Mouse (Mus musculus) forebrain, embryonic 14.5 days (tissue): Measurements from ENCODE around the gene I830077J02Rik. TPM values are rescaled to one million over a fixed set of nuclear protein-coding genes. Genes with fewer than 3 reads are reported as not detected.
"Not testable (repeated sequence)": the region's sequence is repeated elsewhere in the genome, so short reads cannot be mapped to it uniquely, and the experiment has no call there.

Experiments
- ATAC-seq: fragments of 200-750 bp; cut with Nextera tagmentation; 2 replicates; pipeline ENCODE4 v1.8.0; 2017; ENCODE audit warnings: mild to moderate bottlenecking, moderate library complexity
- DNase-seq: peaks from one replicate; pipeline ENCODE4 v3.0.0-alpha.2; 2015; ENCODE audit warnings: low spot score
- H3K27ac ChIP-seq: fragments of 300-500 bp; sonication (generic); 2 replicates; pipeline ENCODE4 v1.5.1; 2014; ENCODE audit warnings: low read depth, mild to moderate bottlenecking, control low read depth, low read length, moderate library complexity
- H3K27me3 ChIP-seq: fragments of 300-500 bp; sonication (generic); replicated peaks from 2 replicates; pipeline ENCODE4 v1.6.1; 2014; ENCODE audit warnings: low read length, control low read depth, mixed read lengths; ENCODE audit not compliant: control insufficient read depth, insufficient read depth
- H3K36me3 ChIP-seq: fragments of 300-500 bp; sonication (generic); 2 replicates; pipeline ENCODE4 v1.6.1; 2014; ENCODE audit warnings: low read length, control low read depth; ENCODE audit not compliant: control insufficient read depth, insufficient read depth
- H3K4me1 ChIP-seq: fragments of 300-500 bp; sonication (generic); 2 replicates; pipeline ENCODE4 v1.6.1; 2014; ENCODE audit warnings: antibody characterized with exemption, low read length, control low read depth; ENCODE audit not compliant: control insufficient read depth, insufficient read depth
- H3K4me2 ChIP-seq: fragments of 300-500 bp; sonication (generic); 2 replicates; pipeline ENCODE4 v1.6.1; 2014; ENCODE audit warnings: mild to moderate bottlenecking, control low read depth, low read length
- H3K4me3 ChIP-seq: fragments of 300-500 bp; sonication (generic); 2 replicates; pipeline ENCODE4 v1.5.1; 2014; ENCODE audit warnings: low read depth, low read length, control low read depth
- H3K9ac ChIP-seq: fragments of 300-500 bp; sonication (generic); 2 replicates; pipeline ENCODE4 v1.6.1; 2014; ENCODE audit warnings: mild to moderate bottlenecking, low read length, control low read depth, moderate library complexity
- H3K9me3 ChIP-seq: fragments of 300-500 bp; sonication (generic); replicated peaks from 2 replicates; pipeline ENCODE4 v1.6.1; 2016; ENCODE audit warnings: low read length, control low read depth, mixed read lengths; ENCODE audit not compliant: control insufficient read depth
- WGBS: fragments of 180-500 bp; shearing (Covaris S2); extraction: QIAGEN DNeasy Blood & Tissue Kit; methylation state at CpG from one replicate; pipeline ENCODE4 v1.1.7; 2014; 5-methylcytosine and 5-hydroxymethylcytosine counted together
- polyA plus RNA-seq: library from polyadenylated mRNA; unstranded; fragments of >200 nt; fragmentation: Nextera tagmentation; extraction: Ambion mirVana; gene quantifications from 2 replicates; pipeline ENCODE4 v1.2.1, GENCODE M21; 2014

Gene I830077J02Rik
- polyA plus RNA-seq, 1 experiment from 2014 or later: 0.36 TPM

DNA sequence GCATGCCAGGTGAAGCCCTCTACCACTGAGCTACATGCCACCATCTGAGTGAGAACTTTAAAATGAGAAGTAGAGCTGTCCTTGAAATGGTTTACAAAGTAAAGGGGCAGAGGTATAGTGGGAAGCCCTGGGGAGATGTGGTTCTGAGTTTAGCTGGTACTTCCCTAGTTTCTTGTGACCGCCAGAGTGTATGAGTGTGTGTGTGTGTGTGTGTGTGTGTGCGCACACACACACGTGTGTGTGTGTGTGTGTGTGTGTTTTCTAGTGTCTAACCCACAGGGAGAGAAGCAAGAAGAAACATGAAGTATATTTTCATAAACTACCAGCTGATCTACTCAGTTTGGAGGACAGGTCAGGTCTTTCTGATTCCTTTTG, 4.3 kb downstream of the I830077J02Rik start:
- H3K4me3 ChIP-seq: no peak overlapping the region
- no peaks in the 10 kb centered on the region for H3K9me3 ChIP-seq
- no peaks in the 10 kb centered on the region for H3K36me3 ChIP-seq
- no peak for ATAC-seq
- no peak for DNase-seq
- 88% methylated on average over 3 of the region's 3 CpGs for WGBS
- H3K27ac ChIP-seq: no peak overlapping the region
- no peaks in the 10 kb centered on the region for H3K4me1 ChIP-seq
- H3K9ac ChIP-seq: no peak overlapping the region
- H3K27me3 ChIP-seq: no peaks in the 10 kb centered on the region
- no peak overlapping the region for H3K4me2 ChIP-seq

DNA sequence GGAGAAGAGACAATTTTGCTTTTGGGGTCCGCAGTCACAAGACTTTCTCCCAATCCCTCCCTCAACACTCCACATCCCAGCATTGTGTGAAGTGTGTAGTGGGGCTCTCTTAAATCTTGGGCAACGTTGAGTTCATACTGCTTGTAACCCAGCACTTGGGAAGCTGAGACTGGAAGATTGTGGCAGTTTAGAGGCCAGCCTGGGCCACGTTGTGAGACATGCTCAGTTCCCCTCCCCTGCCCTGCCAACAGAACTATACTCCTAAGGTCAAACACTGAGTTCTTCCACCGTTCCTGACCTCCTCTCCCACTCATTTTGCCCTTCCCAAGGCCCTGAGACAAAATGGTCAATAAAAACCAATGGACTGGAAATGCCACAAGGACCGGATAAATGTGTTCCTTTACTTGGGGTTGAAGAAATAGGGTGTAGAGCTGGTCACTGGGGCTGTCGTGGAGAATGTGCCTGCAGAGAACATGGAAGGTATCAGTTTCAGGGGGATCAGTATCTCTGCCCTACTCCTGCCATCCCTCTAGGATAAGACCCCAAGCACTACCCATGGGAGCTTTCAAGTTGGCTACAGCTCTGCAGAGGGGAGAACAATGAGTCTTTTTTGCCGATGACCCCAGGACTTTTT, 4.8 kb downstream of the I830077J02Rik start:
- DNase-seq (no peak), ATAC-seq (no peak)
- no peaks in the 10 kb centered on the region for H3K9me3 ChIP-seq
- H3K36me3 ChIP-seq: no peaks in the 10 kb centered on the region
- no peak overlapping the region for H3K9ac ChIP-seq
- no peak overlapping the region for H3K4me2 ChIP-seq
- H3K27me3 ChIP-seq: no peaks in the 10 kb centered on the region
- no peaks in the 10 kb centered on the region for H3K4me1 ChIP-seq
- WGBS: 86% methylated on average over 7 of the region's 7 CpGs
- no peak overlapping the region for H3K4me3 ChIP-seq
- H3K27ac ChIP-seq: no peak overlapping the region

DNA sequence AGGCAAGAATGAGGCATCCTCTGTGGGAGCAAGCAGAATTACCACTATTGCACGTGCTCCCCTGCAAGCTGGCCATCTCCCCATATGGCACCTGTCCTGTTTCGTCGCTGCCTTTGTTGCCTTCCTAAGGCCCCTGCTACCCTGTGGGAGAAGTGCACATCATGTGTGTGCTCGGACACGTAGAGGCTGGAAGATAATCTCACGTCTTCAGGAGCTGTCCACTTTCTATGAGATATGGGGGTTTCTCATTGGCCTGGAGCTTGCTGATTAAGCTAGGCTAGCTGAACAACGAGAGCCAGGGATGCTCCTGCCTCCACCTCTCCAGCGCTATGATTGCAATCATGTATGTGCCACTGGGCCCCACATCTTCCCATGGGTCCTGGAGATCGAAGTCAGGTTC, 7.8 kb downstream of the I830077J02Rik start:
- 86% methylated on average over 9 of the region's 9 CpGs for WGBS
- no peak for DNase-seq

DNA sequence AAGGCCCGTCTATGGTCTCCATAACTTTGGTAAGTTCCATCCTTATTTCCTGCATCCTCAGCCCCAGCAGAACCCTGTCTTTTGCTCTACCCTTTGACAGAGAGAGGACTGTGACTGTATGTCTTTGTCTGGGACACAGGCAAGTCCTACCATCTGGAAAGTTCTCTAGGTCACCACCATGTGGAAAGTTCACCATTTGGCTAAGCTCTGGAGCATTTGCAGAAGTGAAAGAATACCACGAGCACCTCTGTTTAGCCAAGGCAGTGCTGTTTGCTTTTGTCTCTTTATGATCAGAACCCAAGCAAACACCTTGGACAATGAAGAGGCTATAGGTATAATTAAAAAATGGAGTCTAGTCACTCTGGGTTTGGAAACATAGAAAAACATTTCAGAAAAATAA, 10.5 kb downstream of the I830077J02Rik start:
- 83% methylated on average over 2 of the region's 2 CpGs for WGBS
- Histone ChIP-seq H3K9ac (no peak overlapping the region), H3K4me2 (no peak overlapping the region), H3K4me3 (no peak overlapping the region), H3K36me3 (no peaks in the 10 kb centered on the region), H3K27ac (no peak overlapping the region), H3K4me1 (no peaks in the 10 kb centered on the region), H3K27me3 (no peaks in the 10 kb centered on the region), H3K9me3 (no peaks in the 10 kb centered on the region)
- ATAC-seq (no peak), DNase-seq (no peak)

More for the DNA sequence above, 7.8 kb downstream of the I830077J02Rik start:
- Histone ChIP-seq H3K9ac (no peak overlapping the region), H3K36me3 (no peaks in the 10 kb centered on the region), H3K4me3 (no peak overlapping the region), H3K27ac (no peak overlapping the region), H3K27me3 (no peaks in the 10 kb centered on the region), H3K9me3 (no peaks in the 10 kb centered on the region), H3K4me2 (no peak overlapping the region), H3K4me1 (no peaks in the 10 kb centered on the region)
- ATAC-seq: no peak

DNA sequence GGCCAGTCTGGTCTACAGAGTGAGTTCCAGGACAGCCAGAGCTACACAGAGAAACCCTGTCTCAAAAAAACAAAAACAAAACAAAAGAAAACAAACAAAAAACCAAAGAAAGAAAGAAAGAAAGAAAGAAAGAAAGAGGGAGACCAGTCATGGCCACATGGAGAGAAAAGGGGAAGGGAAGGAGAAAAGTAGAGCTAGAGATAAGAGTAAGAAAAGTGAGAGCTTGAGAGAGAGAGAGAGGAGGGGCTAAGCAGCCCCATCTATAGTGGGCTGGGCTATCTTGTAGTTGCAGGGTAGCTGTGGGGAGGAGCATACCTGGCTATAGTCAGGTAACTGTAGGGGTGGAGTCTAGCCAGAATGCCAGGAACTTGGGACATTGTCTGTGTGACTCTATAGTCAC, 11.7 kb downstream of the I830077J02Rik start:
- H3K9ac ChIP-seq, DNase-seq, ATAC-seq, H3K36me3 ChIP-seq, H3K27ac ChIP-seq, H3K4me2 ChIP-seq, H3K27me3 ChIP-seq, H3K4me1 ChIP-seq, H3K9me3 ChIP-seq, H3K4me3 ChIP-seq: not testable (repeated sequence)

DNA sequence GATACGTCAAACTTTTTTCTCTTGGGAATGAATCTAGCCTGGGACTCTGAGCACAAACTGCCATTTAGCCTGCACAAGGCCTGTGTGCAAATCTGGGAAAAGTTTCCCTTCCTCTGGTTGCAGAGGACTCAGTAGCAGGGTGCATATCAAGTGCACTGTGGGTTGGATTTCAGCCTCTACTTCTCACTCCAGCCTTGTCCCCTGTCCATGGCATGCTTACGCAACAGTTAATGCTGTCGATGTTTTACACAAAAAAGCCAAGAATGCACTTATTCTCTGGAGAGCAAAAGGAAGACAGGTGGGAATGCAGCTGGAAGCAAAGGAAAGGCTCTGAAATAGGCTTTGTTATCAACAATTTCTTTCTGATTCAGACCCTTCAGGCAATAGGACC, 14.1 kb downstream of the I830077J02Rik start:
- no peak overlapping the region for H3K9ac ChIP-seq
- DNase-seq (no peak), ATAC-seq (no peak)
- 86% methylated on average over 3 of the region's 3 CpGs for WGBS
- H3K4me2 ChIP-seq: no peak overlapping the region
- no peaks in the 10 kb centered on the region for H3K27me3 ChIP-seq
- no peaks in the 10 kb centered on the region for H3K9me3 ChIP-seq
- no peak overlapping the region for H3K4me3 ChIP-seq
- H3K4me1 ChIP-seq: no peaks in the 10 kb centered on the region
- H3K27ac ChIP-seq: no peak overlapping the region
- H3K36me3 ChIP-seq: no peaks in the 10 kb centered on the region

DNA sequence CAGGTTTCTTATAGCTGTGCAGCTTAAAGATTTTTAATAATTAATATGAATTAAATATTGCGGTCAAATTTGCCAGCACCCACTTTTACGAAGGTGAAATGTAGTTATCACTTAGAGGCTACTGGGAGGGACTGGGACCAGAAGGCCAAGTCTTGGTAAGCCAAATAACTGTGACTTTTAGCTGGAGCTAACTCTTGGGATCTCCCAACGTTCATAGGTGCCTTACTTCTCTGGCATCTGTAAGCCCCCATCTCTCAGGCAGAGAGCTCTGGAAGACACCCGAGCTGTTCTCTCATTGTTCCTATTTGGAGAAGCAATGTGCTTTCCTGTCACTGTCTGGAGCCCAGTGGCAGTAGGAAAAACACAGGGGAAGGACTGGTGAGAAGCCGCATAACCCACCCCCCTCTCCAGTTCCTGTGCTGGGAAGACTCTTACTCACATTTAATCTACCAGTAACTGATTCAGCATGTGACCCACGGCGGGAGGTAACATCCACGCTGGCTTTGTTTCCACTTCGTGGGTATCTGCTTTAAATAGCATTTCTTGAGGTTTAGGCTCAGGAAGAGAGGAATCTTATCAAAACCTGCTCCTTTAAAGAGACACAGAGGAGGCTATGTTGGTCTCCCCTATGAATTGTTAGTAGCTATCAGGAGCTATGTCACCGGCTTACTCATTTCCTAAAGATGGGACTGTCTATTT, 14.7 kb downstream of the I830077J02Rik start:
- H3K4me1 ChIP-seq: no peaks in the 10 kb centered on the region
- H3K9me3 ChIP-seq: no peaks in the 10 kb centered on the region
- ATAC-seq: no peak

DNA sequence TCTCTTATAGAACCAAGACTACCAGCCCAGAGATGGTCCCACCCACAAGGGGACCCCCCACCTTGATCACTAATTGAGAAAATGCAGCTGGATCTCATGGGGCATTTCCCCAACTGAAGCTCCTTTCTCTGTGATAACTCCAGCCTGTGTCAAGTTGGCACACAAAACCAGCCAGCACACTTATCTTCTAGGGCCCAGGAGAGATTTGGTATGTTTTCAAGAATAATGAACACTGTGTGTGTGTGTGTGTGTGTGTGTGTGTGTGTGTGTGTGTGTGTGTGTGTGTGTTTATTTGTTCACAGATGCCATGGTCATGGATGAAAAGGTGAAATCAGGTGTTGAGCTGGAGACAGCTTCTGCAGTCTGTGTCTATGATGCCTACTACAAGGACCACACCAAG, 16.0 kb downstream of the I830077J02Rik start:
- not testable (repeated sequence) for H3K4me1 ChIP-seq, ATAC-seq, H3K9me3 ChIP-seq, DNase-seq, H3K4me3 ChIP-seq, H3K27me3 ChIP-seq, H3K4me2 ChIP-seq, H3K9ac ChIP-seq, H3K27ac ChIP-seq, H3K36me3 ChIP-seq

More for the DNA sequence above, 14.7 kb downstream of the I830077J02Rik start:
- no peak overlapping the region for H3K4me3 ChIP-seq
- no peak overlapping the region for H3K27ac ChIP-seq
- H3K27me3 ChIP-seq: no peaks in the 10 kb centered on the region
- no peak overlapping the region for H3K4me2 ChIP-seq
- H3K36me3 ChIP-seq: no peaks in the 10 kb centered on the region
- no peak overlapping the region for H3K9ac ChIP-seq
- 68% methylated on average over 10 of the region's 10 CpGs for WGBS
- no peak for DNase-seq

DNA sequence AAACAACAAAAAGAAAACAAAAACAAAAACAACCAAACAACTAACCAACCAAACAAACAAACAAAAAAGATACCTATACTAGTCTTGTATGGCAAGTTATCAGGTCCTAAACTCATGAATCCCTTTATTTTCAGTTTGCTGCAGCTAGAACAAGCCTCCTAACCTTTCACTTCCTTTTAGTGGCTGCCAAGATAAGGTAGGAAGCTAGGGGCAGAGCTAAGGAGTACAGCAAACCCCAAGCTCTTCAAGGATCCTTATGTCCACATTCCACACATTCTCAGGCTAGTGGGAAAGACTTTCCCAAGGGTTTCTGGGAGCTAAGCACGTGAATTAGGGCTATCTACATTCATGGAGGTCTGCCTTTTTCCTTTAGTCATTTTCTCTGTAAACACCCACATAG, 17.2 kb downstream of the I830077J02Rik start:
- WGBS: 46% methylated on average over 1 of the region's 1 CpGs
- Histone ChIP-seq H3K4me2 (no peak overlapping the region), H3K4me1 (no peaks in the 10 kb centered on the region), H3K27me3 (no peaks in the 10 kb centered on the region), H3K36me3 (no peaks in the 10 kb centered on the region), H3K27ac (no peak overlapping the region), H3K4me3 (no peak overlapping the region), H3K9me3 (no peaks in the 10 kb centered on the region), H3K9ac (no peak overlapping the region)
- ATAC-seq (no peak), DNase-seq (no peak)
